Mouse (Mus musculus): ENCODE measurements around the gene Ywhab. TPM values are rescaled to one million over a fixed set of nuclear protein-coding genes. Genes with fewer than 3 reads are reported as not detected.

Gene Ywhab
- total RNA-seq, 2 experiments from 2014 or later, result 34.7 to 37.9 TPM

- intact Hi-C loops (cut with DNase I), result no loop called here
- no peak for DNase-seq
Measured at GRCm38 (mm10) chr2:164007547-164007946, 12.8 kb downstream of the Ywhab start.

GRCm38 (mm10) chr2:164007987-164008545, 13.3 kb downstream of the Ywhab start:
- DNase-seq, result no peak
- intact Hi-C loops (cut with DNase I), result no loop called here

- intact Hi-C loops (cut with DNase I), result no loop called here
- DNase-seq, result no peak
Measured at GRCm38 (mm10) chr2:164009227-164009626, 14.5 kb downstream of the Ywhab start.

- no peak for DNase-seq
- intact Hi-C loops (cut with DNase I), result no loop called here
Measured at GRCm38 (mm10) chr2:164010496-164010895, 15.7 kb downstream of the Ywhab start.

- intact Hi-C loops (cut with DNase I), result no loop called here
- no peak for DNase-seq
Measured at GRCm38 (mm10) chr2:164010944-164011343, 16.2 kb downstream of the Ywhab start.

- no peak for DNase-seq
- intact Hi-C loops (cut with DNase I), result no loop called here
Measured at GRCm38 (mm10) chr2:164015304-164015703, 20.5 kb downstream of the Ywhab start.

- intact Hi-C loops (cut with DNase I), result no loop called here
- DNase-seq, result no peak
Measured at GRCm38 (mm10) chr2:164018910-164019309, 24.1 kb downstream of the Ywhab start.

- intact Hi-C loops (cut with DNase I), result no loop called here
- no peak for DNase-seq
Measured at GRCm38 (mm10) chr2:164019943-164020342, 25.2 kb downstream of the Ywhab start.

- intact Hi-C loops (cut with DNase I), result no loop called here
- no peak for DNase-seq
Measured at GRCm38 (mm10) chr2:164022104-164022503, 27.3 kb downstream of the Ywhab start.

- intact Hi-C loops (cut with DNase I), result no loop called here
- no peak for DNase-seq
Measured at GRCm38 (mm10) chr2:164025150-164025549, 30.4 kb downstream of the Ywhab start, which contains the start of gene Pabpc1l. Gene Pabpc1l (plus strand): TSS chr2:164025450.

- intact Hi-C loops (cut with DNase I), result no loop called here
- DNase-seq, result no peak
Measured at GRCm38 (mm10) chr2:164031147-164031546, 36.4 kb downstream of the Ywhab start.

- no peak for DNase-seq
- intact Hi-C loops (cut with DNase I), result no loop called here
Measured at GRCm38 (mm10) chr2:164032973-164033372, 38.2 kb downstream of the Ywhab start.

- no peak for DNase-seq
- intact Hi-C loops (cut with DNase I), result no loop called here
Measured at GRCm38 (mm10) chr2:164036520-164037019, 41.8 kb downstream of the Ywhab start.

- DNase-seq, result no peak
- intact Hi-C loops (cut with DNase I), result no loop called here
Measured at GRCm38 (mm10) chr2:164038407-164039028, 43.8 kb downstream of the Ywhab start.

- DNase-seq, result no peak
- intact Hi-C loops (cut with DNase I), result no loop called here
Measured at GRCm38 (mm10) chr2:164040949-164041348, 46.2 kb downstream of the Ywhab start.

- intact Hi-C loops (cut with DNase I), result no loop called here
- no peak for DNase-seq
Measured at GRCm38 (mm10) chr2:164041523-164041922, 46.8 kb downstream of the Ywhab start.

GRCm38 (mm10) chr2:164047197-164047690, 52.5 kb downstream of the Ywhab start:
- no peak for DNase-seq
- intact Hi-C loops (cut with DNase I), result no loop called here

GRCm38 (mm10) chr2:164053767-164054166, 59.0 kb downstream of the Ywhab start:
- intact Hi-C loops (cut with DNase I), result no loop called here
- DNase-seq, result no peak

- intact Hi-C loops (cut with DNase I), result no loop called here
Measured at GRCm38 (mm10) chr2:164054671-164055070, 59.9 kb downstream of the Ywhab start.

GRCm38 (mm10) chr2:164059634-164060235, 65.0 kb downstream of the Ywhab start:
- no peak for DNase-seq
- intact Hi-C loops (cut with DNase I), result no loop called here

More at GRCm38 (mm10) chr2:164054671-164055070, 59.9 kb downstream of the Ywhab start:
- no peak for DNase-seq
